Mouse (Mus musculus) E14TG2a.4 (cell line): Measurements from ENCODE around the gene Slc8a1.

Experiments
- H3K27me3 ChIP-seq: 2 replicates; pipeline ENCODE4 v1.6.1; 2014; ENCODE audit warnings: low read length, control low read depth; ENCODE audit not compliant: insufficient read depth
- H3K36me3 ChIP-seq: 2 replicates; pipeline ENCODE4 v1.6.1; 2014; ENCODE audit warnings: low read length, control low read depth; ENCODE audit not compliant: insufficient read depth
- H3K4me1 ChIP-seq: replicated peaks from 2 replicates; pipeline ENCODE4 v1.6.1; 2014; ENCODE audit warnings: low read depth, low read length, control low read depth
- H3K4me3 ChIP-seq: replicated peaks from 2 replicates; pipeline ENCODE4 v1.5.1; 2014; ENCODE audit warnings: mild to moderate bottlenecking, low read length
- H3K9me3 ChIP-seq: 2 replicates; pipeline ENCODE4 v1.6.1; 2014; ENCODE audit warnings: low read length, control low read depth
- CTCF ChIP-seq: conservative IDR thresholded peaks from 2 replicates; pipeline ENCODE4 v1.5.1; 2014; ENCODE audit warnings: low read length
- NANOG ChIP-seq: IDR thresholded peaks from 2 replicates; pipeline ENCODE4 v1.6.1; 2014; ENCODE audit warnings: borderline replicate concordance, low read length, mixed read lengths
- POU5F1 ChIP-seq: IDR thresholded peaks from 2 replicates; pipeline ENCODE4 v1.6.1; 2014; ENCODE audit warnings: low read length, borderline replicate concordance

The Slc8a1 gene

DNA sequence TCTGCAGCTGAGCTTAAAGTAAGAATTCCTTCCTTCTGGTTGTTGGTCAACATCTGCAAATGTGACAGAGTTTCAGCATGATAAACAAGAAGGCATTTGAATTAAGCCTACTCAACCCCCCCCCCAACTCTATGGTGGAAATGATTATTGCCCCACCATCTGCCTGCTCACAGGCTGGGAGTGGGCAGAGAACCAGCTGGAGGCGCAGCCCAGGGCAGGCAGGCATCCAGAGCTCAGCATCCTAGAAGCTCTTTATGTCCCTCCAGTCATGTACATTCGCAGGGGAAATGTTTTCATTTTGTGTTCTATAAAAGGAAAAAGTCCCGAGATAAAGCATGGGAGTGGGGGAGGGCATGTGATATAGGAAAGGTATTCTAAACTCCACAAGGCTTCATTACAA is 235.4 kb downstream of the Slc8a1 start:
- TF ChIP-seq NANOG (no peak), POU5F1 (no peak), CTCF (no peak)

DNA sequence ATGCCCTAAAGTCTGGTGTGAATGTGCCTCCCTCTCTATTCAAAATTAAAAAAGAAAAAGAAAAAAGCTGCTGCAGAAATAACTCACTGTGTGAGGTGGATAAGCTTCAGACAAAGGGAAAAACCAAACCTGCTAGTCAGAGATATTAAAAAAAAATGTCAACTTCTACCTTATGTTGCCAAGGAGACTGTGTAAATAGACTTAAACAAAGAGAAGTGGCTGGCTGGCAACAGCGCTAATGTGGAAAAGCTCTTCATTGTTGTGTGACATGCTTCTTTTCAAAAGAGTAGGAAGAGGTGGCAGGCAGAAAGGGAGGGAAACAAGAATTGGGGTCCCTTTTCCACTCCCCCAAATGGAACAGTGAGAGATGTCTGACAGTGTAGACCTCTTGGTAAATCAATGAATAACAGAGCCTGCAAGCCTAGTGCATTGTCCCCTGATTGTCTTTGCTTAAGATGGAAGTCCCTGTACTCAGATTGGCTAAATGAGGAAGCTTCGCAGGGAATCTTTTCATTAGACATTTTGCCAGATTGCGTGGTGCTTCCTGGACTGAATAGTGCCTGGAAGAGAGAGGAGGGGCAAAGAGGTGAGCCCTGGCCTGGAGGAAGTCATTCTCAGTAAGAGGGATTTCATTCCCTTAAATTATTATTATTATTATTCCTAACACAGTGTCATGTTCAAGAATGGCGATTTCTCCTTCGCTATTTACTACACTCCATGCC is 237.3 kb downstream of the Slc8a1 start:
- TF ChIP-seq NANOG (no peak), POU5F1 (no peak), CTCF (no peak)
- Histone ChIP-seq H3K36me3 (no peaks in the 10 kb centered on the region), H3K4me1 (no peaks in the 10 kb centered on the region), H3K9me3 (no peaks in the 10 kb centered on the region), H3K4me3 (no peak overlapping the region), H3K27me3 (no peaks in the 10 kb centered on the region)

More for the DNA sequence above, 235.4 kb downstream of the Slc8a1 start:
- Histone ChIP-seq H3K9me3 (no peaks in the 10 kb centered on the region), H3K27me3 (no peaks in the 10 kb centered on the region), H3K4me1 (no peaks in the 10 kb centered on the region), H3K36me3 (no peaks in the 10 kb centered on the region), H3K4me3 (no peak overlapping the region)

- H3K4me1 ChIP-seq = no peaks in the 10 kb centered on the region
- no peak for TF ChIP-seq CTCF
- no peaks in the 10 kb centered on the region for H3K27me3 ChIP-seq
- H3K4me3 ChIP-seq = no peak overlapping the region
- no peaks in the 10 kb centered on the region for H3K9me3 ChIP-seq
- no peaks in the 10 kb centered on the region for H3K36me3 ChIP-seq
Observed at GRCm38 (mm10) chr17:81497919-81498318, 240.3 kb downstream of the Slc8a1 start.

- H3K4me1 ChIP-seq = no peaks in the 10 kb centered on the region
- no peaks in the 10 kb centered on the region for H3K9me3 ChIP-seq
- no peak for TF ChIP-seq NANOG
- TF ChIP-seq CTCF = no peak
- no peak for TF ChIP-seq POU5F1
- no peaks in the 10 kb centered on the region for H3K27me3 ChIP-seq
- H3K36me3 ChIP-seq = no peaks in the 10 kb centered on the region
- H3K4me3 ChIP-seq = no peak overlapping the region
Observed at GRCm38 (mm10) chr17:81496616-81497015, 241.6 kb downstream of the Slc8a1 start.

DNA sequence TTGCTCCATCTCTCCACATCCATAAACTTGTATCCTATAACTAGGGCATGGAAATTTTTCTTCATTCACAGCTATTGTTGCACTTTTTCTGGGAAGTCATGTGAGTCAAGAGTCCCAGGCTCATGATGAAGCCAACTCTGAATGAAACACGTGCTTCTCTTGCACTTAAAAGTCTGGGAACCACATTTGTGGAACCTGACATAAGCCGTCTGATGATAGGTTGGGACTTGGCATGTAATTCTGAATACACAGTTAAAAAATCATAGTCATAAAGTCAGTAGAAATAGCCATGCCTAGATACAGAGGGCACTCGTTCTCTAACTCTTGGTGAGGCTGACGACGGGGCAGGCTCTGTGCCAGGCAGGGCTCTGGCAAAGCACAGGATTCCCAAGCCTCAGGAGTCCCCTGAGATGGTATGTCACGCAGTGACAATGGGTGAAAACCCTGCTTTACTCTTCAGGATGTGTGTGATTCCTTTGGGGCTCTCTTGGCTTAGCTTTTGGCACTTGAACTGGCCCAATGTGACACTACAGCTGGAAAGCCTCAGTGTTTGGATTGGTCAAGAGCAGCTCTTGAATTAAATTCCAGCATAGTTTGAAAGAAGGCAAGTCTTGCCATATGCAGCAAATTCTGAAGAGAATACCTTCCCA is 245.8 kb downstream of the Slc8a1 start:
- Histone ChIP-seq H3K4me1 (no peaks in the 10 kb centered on the region), H3K27me3 (no peaks in the 10 kb centered on the region), H3K9me3 (no peaks in the 10 kb centered on the region), H3K4me3 (no peak overlapping the region), H3K36me3 (no peaks in the 10 kb centered on the region)
- TF ChIP-seq NANOG (no peak), POU5F1 (no peak), CTCF (no peak)

DNA sequence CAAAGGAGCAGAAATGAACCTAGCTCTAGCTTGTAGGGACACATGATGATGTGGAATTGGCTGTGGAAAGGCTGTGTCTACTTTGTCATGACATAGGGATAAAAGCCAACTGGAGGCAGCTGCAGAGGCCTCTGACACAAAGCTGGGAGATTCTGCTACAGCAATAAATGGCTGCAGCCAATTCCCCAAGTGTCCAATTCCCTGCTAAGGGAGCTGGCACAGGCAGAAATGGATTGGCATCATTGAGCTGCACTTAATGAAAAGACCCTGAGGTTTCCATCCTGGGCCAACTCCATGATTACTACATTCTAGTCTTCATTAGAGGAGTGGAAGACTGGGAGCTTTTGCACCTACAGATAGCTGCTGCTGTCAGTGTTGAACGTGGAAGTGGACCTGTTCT is 251.8 kb downstream of the Slc8a1 start:
- Histone ChIP-seq H3K4me3 (no peak overlapping the region), H3K36me3 (no peaks in the 10 kb centered on the region), H3K9me3 (no peaks in the 10 kb centered on the region), H3K27me3 (no peaks in the 10 kb centered on the region), H3K4me1 (no peaks in the 10 kb centered on the region)
- TF ChIP-seq CTCF (no peak), POU5F1 (no peak), NANOG (no peak)

DNA sequence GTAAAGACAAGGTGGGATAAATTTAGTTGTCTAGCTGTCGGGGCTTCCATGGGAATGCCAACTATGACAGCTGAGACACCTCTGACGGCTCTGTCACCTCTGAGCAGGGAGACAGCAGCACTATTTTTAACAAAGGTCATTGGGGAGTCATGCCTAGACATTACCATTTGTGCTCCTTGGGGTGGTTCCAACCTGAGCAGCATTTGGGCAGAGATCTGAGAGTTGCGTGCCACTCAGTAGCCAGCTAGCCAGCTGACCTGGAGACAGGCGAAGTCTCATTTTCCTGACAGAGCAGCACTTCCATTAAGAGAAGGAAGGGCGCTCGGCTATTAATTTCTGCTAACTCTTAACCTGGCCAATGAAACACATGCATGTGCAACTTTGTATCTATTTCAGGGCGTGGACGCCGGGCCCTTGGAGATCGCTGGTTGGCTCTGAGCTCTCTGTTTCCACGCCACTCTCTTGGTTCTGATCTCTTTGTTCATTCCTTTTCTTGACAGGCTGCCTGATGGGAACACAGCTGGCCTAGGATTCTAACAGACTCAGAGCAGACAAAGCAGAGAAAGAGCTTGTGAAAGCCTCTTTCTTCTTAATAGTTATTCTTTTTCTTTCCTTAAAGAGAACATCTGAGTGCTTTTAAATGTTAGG is 256.2 kb downstream of the Slc8a1 start:
- Histone ChIP-seq H3K27me3 (no peaks in the 10 kb centered on the region), H3K36me3 (no peaks in the 10 kb centered on the region), H3K9me3 (peaks cover 5% of the 10 kb centered on the region), H3K4me3 (no peak overlapping the region), H3K4me1 (no peaks in the 10 kb centered on the region)
- TF ChIP-seq NANOG (no peak), CTCF (no peak), POU5F1 (no peak)

DNA sequence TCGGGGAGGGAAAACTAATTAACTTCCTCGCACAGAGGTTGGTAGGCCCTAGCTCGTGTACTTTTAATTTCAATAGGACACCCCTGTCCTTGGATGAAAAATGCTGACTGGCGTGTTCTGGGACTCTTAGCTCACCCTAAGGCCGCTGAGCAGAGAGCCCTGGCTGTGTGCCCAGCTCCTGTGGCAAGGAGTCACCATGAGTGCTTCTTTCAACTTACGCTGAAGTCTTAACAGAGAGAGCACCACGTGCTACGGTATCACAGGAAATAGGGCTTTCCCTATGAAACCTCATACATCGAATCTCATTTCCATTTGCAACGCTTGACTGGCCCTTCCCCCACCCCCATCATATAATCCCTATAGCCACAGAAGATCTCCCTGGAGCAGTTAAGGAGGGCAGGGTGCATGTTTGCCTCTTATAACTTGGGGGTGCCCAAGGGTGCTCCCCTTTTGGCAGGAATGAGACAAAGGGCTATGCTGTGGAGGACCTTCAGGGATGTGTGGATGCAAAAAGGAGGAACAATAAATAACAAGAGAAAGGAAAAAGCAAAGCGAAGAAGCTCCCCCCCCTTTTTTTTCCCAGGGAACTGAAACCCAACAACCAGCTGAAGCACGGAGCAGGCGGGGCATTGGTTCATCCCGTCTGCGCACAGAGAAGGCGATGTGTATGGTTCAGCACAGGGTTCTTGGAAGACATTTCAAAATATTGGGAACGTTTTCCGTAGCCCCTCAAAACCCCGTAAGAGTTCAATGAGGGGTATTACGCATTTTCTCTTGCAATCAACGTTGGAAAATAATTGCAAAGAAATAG is 257.6 kb downstream of the Slc8a1 start:
- no peaks in the 10 kb centered on the region for H3K27me3 ChIP-seq

More for the DNA sequence above, 257.6 kb downstream of the Slc8a1 start:
- Histone ChIP-seq H3K4me1 (no peaks in the 10 kb centered on the region), H3K4me3 (no peak overlapping the region), H3K36me3 (no peaks in the 10 kb centered on the region), H3K9me3 (peaks cover 5% of the 10 kb centered on the region)
- TF ChIP-seq CTCF = no peak
